Mouse (Mus musculus) cerebellum, postnatal 14 days (tissue): ENCODE data around the gene Ikzf1.

Source experiments
- DNase-seq, 2 experiments: peaks; one replicate each; pipeline ENCODE4 v3.0.0; 2021; ENCODE audit warnings: mixed read lengths in 2 of 2

Gene Ikzf1

DNA sequence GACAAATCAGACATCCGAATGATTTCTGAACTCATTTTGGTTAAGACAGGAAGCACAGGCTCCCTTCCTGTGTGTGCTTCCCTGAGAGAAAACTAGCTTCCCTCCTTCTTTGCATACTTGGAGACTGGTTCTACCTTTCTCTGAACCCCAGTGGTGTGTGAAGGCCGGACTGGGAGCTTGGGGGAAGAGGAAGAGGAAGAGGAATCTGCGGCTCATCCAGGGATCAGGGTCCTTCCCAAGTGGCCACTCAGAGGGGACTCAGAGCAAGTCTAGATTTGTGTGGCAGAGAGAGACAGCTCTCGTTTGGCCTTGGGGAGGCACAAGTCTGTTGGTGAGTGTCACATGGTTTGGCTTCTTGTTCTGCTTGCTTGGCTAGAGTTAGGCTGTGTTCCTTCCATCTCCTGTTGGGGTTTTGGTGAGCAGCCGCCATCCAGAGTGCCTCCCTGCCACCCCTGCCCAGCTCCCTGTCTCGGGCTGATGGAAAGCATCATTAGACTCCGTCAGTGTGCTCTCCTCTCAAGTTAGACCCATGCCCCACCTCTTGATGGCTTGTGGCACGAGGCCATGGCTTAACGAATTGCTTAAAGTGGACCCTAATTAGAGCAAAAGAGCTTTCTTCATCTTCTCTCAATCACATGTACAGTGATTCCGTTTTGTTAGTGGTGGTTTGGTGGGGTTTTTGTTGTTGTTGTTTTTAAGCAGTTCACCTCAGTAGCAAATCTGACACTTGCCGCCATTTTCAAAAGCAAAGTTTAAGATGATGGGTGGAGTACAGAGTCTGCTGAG lies 5.4 kb downstream of the Ikzf1 start:
- DNase-seq: no peak

- no peak for DNase-seq
Measured at GRCm38 (mm10) chr11:11690845-11691196, 6.0 kb downstream of the Ikzf1 start.

- no peak for DNase-seq
Measured at GRCm38 (mm10) chr11:11691324-11692058, 6.7 kb downstream of the Ikzf1 start.

GRCm38 (mm10) chr11:11692558-11693166 lies 7.9 kb downstream of the Ikzf1 start:
- DNase-seq: no peak

DNA sequence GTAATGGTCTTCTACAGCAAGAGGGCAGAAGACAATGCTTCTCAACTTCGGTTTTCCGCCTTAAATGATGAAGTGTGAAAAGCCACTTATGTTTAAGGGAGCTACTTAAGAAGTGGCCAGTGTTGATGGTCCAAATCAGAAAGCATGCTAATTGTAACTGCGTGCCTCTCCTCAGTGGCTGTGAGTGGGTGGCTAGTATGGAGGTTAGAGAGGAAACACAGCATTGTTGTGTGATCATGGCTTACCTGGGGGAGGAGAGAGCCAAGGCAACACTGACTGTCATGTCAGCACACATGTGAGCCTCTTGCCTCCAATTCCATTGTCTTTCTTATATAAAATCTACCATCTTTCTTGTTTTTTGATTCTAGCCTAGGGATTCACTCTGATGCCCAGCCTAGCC lies 8.6 kb downstream of the Ikzf1 start:
- no peak for DNase-seq

GRCm38 (mm10) chr11:11694072-11694471 lies 9.3 kb downstream of the Ikzf1 start:
- DNase-seq: no peak

- DNase-seq: no peak
Measured at GRCm38 (mm10) chr11:11694472-11695177, 9.8 kb downstream of the Ikzf1 start.

DNA sequence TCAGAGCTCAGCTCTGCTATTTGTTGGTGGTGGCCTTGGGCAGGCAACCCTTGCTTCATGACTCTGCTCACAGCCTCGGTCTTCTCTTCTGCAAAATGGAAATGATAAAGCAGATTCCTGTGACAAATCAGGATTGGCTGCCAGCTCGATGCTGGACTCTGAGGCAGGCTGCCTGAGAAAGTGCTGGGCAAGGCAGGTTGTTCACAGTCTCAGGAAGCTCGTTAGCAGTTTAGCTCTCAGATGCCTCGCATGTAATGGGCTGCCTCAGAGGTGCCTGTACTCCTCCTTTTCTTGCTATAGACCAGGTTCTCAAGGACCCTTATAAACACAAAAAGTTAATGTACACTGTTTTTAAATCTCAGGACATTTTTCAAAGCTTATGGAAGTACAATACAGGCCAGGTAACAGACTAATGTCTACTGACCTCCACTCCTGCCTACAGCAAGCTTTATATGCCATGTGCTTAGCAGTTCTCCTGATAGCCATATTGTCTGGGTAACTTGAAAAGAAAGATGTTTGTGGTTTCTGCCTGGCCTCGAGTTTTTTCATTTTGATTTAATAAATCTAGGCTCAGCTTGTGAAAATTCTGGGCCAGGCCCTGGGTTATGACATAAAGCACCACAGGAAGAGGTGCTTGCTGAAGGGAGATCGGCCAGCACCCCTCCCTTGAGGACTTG lies 10.5 kb downstream of the Ikzf1 start:
- DNase-seq: no peak

- DNase-seq: no peak
Measured at GRCm38 (mm10) chr11:11695907-11696306, 11.1 kb downstream of the Ikzf1 start.

GRCm38 (mm10) chr11:11696814-11697213 lies 12.0 kb downstream of the Ikzf1 start:
- DNase-seq: no peak

DNA sequence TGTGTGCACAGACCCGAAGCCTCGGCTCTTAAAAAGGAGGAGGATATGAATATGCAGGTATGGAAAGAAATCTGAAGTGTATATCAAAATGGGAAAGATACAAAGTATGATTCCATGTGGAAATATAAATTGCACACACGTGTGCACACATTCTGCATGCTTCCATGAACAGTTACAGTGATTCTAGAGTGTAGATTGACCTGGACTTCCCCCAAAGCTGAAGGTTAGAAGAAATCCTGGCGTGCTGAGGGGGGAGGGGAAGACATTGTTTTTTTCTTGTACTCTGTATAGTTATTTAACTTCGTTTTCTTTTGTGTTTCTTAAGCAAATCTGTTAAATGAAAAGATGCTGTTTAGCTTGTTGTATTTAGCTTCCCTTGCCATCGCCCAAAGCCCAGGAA lies 16.6 kb downstream of the Ikzf1 start:
- no peak for DNase-seq

GRCm38 (mm10) chr11:11703776-11704175 lies 19.0 kb downstream of the Ikzf1 start:
- DNase-seq: no peak

- DNase-seq: no peak
Measured at GRCm38 (mm10) chr11:11708154-11708719, 23.4 kb downstream of the Ikzf1 start.

- DNase-seq: no peak
Measured at GRCm38 (mm10) chr11:11709311-11709710, 24.5 kb downstream of the Ikzf1 start.

DNA sequence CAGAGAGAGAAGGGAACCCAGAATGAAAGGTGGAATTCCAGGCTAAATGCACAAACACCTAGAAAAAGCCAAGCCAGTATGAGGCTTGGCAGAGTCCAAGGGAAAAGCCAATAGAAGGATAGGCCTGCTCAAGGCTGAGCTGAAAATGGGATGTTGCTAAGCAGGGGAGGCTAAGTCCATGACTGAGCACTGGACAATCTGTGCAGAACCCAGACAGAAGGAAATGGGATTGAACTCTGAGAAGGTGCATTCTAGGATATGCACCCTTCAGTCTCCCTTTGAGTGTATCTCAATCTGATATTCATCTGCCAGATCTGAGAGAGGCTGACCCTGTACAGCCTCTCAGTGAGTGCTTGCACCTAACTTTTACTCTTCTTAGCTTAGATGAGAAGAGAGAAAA lies 25.9 kb downstream of the Ikzf1 start:
- no peak for DNase-seq

DNA sequence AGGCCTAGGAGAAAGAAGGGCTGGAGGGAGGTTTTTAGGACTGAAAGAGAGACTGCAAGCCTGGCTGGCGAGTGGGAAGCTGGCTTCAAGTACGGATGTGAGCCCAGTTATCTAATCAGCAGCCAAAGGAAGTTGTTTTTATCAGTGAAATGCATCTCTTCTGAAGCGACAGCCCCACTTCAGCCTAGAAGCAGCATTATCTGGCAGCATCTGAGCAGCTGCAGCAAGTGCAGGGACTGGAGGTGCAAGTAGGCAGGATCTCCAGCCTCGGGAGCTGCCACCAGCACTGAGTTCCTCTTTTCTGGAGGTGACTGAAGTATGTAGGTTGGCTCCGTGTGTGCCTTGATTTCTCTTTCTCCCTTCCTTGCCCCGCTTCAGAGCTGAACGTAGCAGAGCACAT lies 26.9 kb downstream of the Ikzf1 start:
- DNase-seq: no peak

DNA sequence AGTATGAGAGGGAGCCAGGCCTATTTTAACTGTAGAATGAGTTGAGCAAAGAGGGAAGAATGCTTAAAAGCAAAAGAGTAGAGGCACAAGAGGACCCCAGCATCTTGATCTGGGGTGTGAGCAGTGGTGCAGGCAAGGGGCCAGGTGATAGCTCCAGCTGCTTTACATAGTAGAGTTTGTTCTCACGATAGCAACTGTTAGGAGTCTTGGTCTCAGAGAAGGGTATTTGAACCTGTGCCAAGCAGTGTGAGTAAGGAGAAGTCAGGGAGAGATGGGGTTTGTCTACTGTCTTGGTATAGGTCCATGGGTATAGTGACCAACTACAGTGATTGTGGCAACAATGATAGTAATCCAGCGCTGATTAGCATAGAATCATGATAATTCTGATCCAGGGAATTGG lies 29.9 kb downstream of the Ikzf1 start:
- DNase-seq: no peak

GRCm38 (mm10) chr11:11715963-11716691 lies 31.3 kb downstream of the Ikzf1 start:
- DNase-seq: no peak

DNA sequence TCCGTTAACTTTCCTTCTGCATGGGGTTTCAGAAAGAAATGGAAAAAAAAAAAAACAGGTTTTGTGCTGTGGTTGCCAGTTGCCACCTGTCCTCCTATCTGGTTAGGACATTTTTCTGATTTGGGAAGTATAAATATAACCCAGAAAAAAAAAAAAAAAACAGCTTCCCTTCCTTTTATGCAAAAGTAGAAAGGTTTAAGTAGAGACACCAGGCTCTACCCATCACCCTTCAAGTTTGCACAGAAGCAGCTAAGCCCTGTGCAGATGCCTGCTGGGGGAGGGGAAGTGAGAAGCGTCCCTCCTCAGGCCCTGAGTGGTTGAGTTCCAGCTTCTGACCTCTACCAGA lies 31.9 kb downstream of the Ikzf1 start:
- DNase-seq: peak; percentile 14 to 17

- peak; percentile 38 to 40 for DNase-seq
Measured at GRCm38 (mm10) chr11:11717606-11718167, 32.9 kb downstream of the Ikzf1 start.

DNA sequence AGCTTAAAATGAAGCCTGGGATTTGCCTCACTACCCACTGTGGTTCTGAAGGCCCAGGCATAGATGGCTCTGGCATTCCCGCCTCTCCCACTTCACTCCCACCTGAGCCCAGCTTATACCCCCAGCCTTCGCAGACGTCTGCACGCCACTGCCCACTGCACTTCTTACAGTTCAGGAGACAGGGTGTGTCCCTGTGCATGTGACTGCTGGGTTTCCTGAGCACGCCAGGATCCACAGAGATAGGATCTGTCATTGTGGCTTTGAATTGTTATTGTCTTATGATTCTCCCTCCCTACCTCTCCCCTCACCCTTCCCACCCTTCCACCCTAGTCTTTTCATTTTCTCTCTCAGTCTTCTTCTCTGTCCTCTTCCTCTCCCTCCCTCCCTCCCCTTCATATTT lies 34.9 kb downstream of the Ikzf1 start:
- no peak for DNase-seq
